Mouse (Mus musculus): ENCODE measurements at regions not wholly inside any gene's neighbourhood (a gene's known extent, or its start where the extent isn't known, plus 50 kb on each side); places are given as distances from the start of the nearest gene placed in this dataset.

DNA sequence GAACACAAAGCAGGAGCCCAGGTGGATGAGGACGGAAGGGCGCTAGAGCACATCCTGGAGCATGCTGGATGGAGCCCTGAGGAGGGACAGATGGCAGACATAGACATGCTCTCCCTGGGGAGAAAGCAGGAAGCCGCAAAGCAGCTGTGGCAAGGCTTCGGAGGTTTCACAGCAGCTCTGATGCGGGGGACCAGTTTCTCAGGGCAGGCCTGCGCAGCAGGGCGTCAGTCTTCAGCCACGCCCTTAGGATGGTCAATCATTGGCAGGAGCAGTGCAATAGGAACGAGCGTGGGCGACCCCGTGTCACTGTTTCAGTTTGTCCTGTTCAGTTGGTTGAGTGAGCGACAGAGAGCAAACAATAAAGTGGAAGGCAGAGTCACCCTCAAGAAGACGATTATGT is 343.8 kb upstream of the Gm10131 start:
- DNase-seq (ENCODE audit: low spot score), result no peak

DNA sequence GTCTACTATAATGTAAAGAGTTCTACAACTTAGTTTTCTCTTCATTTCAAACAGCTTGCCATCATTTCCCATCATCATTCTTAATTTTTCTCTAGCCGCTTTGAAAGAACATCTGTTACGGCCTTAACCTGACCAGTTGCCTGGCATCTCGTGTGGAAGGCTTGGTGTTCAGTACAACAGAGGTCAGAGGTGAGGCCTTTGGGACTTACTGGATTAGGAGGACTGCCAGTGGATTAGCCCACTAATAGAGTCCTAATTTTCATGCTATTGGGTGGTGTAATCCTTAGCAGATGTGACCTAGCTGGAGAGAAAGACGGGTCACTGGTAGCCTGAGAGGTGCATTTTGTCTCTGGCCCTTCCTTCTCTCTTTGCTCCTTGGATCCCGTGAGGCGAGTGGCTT is 341.3 kb upstream of the Gm10131 start:
- no peak for DNase-seq (ENCODE audit: low spot score)

DNA sequence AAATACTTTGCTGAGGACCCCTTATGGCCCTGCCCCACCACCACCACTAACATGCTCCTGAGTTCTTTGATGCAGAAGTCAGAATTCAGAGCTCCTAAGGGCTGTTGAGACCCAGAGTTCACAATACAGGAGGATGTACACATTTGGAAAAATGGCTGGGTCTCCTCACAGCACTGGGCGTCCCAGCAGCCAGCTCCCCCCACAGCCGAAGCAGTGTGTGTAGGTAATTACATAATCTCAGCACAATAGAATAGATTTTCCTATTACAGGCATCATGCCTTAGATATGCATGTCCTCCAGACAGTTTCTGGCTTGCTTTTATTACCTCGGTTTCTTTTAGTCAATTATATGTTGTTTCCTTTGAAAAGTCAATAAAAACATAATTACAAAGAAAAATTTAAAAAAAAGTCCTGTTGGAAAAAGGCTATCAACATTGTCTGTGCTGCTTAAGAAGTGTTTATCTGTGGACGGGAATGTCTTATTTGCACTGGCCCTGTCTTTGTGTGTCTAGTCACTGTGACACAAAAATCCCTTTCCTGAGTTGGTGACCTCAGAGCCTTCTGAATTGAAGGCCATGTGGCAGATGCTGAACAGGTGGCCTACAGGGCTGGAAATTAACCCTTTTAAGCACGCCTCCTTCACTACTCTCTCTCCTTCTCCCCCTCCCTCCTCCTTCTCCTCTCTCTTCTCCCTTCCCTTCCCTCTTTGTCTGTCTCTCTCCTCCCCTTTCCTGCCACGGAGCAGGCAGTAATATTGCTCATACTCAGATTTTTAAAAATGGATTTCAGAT is 339.9 kb upstream of the Gm10131 start:
- DNase-seq (ENCODE audit: low spot score), result no peak

DNA sequence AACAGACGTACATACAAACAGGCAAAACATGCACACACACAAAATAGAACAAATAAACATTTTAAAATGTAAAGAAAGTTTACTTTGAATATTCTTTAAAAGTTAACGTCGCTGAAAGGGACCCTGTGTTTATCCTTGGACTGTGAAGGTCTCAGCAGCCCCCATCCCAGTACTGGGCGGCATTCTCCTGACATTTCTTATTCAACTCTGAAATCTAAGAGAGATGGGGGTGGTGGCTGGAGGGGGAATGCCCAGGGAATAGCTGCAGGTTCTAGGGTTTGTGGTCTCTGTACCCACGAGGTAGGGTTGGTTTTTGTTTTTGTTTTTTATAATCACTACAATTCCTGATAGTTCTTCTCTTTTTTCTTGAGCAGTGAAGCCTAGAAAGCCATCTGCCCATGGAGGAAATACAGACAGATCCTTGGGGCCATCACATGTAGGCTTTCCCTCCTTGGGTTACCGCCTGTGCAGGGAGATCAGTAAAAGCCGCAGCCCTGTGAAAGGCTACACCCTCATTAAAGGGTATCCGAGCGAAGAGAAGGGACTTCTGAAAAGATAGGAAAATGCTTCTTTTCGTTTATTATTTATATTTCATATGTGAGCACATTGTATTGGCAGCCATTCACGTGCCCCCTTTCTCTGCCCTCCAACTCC is 338.0 kb upstream of the Gm10131 start:
- no peak for DNase-seq (ENCODE audit: low spot score)

GRCm38 (mm10) chr8:34447880-34448830 is 336.6 kb upstream of the Gm10131 start:
- no peak for DNase-seq (ENCODE audit: low spot score)

GRCm38 (mm10) chr8:34442688-34443087 is 331.2 kb upstream of the Gm10131 start:
- no peak for DNase-seq (ENCODE audit: low spot score)

- DNase-seq (ENCODE audit: low spot score), result peak; percentile 30
These were observed 330.2 kb upstream of the Gm10131 start for GRCm38 (mm10) chr8:34441756-34442155.

- DNase-seq (ENCODE audit: low spot score), result no peak
These were observed 329.2 kb upstream of the Gm10131 start for GRCm38 (mm10) chr8:34440771-34441170.

DNA sequence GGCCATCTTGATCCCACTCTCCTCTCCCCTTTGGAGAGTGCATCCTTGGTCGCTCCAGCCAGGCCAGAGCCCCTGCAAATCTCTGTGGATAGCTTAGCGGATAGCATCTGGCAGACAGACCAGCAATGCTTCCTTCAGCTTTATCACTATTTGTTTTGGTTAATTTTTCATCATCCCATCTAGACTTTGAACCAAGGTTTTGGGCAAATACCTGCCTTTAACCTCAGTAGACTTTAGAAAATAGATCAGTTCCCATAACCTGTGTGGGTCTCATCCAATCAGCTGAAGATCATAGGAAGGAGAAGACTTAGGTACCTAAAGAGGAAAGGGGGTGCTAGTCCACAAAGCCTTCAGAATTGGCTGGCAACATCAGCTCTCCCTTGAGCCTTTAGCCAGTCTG is 327.2 kb upstream of the Gm10131 start:
- DNase-seq (ENCODE audit: low spot score), result no peak

DNA sequence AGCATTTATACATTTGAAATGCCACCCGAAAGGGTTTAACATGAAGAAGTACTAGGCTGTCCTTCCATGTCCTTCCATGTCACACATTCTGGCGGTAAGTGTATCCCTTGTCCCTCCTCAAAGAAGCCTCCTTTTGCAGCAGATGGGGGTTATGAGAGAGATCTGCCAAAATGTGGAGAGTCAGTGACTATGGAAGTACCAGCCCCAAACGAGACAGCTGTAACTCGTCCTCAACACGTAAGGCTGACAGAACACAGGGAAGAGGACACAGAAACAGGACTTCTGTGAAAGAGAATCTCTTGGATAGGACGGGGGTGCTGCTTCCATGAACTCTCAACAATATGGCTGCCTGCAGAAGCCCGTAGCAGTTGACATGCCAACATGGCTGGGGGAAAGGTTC is 320.4 kb upstream of the Gm10131 start:
- no peak for DNase-seq (ENCODE audit: low spot score)

DNA sequence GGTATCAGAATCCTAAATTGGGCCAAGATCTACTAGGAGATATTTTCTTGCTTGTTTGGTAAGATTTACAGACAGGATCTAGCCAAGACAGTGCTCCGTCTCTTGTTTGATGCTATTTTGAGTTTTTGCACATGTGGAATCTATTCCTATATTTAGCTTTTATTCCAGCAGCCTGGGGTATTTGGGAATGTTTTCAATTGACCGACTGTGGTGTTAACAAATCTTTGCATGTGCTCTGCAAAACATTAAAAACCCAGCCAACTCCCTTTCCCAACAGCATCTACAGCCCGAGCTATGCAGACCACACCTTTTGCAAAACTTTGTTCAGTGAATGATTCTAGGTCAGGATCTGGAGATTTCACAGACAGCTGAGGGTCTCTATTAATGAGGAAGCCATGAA is 317.7 kb upstream of the Gm10131 start:
- DNase-seq (ENCODE audit: low spot score), result no peak

- DNase-seq (ENCODE audit: low spot score), result no peak
These were observed 290.0 kb upstream of the Gm10131 start for GRCm38 (mm10) chr8:34401571-34401970.

DNA sequence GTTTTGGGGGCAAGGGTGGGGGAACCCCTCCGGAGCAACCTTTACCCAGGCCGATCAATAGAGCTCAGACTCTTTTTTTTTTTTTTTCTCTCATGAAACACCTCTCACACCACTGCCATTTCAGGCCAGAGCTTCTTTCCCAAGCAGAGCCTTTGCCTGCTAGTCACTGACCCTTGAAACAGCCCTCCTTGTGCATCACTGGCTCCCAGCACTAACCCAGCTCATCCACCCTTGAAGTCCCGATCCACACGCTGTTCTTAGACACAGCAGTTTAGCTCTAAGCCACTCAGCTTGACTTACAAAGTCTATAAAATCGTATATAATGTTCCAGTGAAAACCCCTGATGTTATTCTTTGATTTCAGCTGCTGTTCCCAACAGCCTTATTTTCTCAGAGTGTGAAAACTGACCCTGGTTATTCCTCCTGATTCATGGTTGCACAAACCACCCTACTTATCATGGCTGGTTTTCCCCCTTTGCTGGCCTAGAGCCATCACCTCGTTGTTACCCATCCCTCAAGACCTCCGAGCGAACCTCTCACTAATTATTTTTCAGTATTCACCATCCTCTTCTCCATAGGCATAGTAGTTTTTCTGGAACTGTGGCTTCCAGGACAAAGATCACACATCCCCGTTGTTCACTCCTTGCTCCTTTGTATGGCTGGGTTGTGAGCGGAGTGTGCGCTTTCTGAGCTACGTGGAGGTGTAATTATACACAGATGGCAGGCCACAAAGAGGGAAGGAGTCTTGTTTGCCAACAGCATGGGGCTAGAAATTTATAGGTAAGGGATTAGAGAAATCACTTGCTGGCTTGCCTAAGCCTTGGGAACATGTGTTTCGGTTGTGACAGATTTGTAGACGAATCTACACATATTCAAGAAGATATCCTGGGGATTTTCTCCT is 287.6 kb upstream of the Gm10131 start:
- DNase-seq (ENCODE audit: low spot score), result no peak

DNA sequence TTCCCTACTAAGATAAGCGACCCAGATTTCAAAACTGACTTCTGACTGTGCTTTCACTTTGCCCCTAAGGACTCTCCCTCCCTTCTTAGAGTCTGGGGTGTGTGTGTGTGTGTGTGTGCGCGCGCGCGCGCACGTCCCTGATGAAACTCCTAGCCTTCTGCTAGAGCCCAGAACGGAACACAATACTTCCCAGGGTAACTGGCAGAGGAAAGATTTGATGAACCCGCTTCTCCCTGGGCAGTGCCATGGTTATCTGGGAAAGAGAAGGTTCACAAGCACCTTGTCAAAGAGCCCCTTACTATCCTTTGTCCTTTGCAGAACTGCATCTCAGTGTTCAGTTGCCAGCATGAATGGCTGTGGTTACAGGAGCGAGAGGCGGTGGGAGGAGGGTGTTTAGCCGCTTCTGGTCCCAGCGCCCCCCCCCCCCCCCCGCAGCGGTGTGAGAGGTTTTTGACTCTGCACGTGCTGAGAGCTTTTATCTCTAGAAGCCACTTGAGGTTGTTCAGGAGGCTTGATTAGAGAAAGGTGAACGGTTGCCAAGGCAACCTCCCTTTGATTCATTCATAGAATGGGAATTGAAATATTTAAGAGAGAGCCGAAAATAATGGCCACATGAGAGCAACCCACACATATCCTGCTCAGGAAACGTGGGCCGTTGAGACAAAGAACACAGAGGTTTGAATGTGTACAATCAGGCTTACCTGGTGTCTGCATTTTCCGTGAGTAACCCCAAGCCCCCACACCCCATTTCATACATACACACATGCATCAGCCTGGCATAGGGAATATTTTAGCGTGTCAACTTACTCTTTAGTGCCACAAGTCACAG is 286.3 kb upstream of the Gm10131 start:
- no peak for DNase-seq (ENCODE audit: low spot score)

GRCm38 (mm10) chr8:34397225-34397582 is 285.7 kb upstream of the Gm10131 start:
- no peak for DNase-seq (ENCODE audit: low spot score)

GRCm38 (mm10) chr8:34392981-34393828 is 281.7 kb upstream of the Gm10131 start:
- DNase-seq (ENCODE audit: low spot score), result peak; percentile 39

- no peak for DNase-seq (ENCODE audit: low spot score)
These were observed 280.9 kb upstream of the Gm10131 start for GRCm38 (mm10) chr8:34392208-34392980.

DNA sequence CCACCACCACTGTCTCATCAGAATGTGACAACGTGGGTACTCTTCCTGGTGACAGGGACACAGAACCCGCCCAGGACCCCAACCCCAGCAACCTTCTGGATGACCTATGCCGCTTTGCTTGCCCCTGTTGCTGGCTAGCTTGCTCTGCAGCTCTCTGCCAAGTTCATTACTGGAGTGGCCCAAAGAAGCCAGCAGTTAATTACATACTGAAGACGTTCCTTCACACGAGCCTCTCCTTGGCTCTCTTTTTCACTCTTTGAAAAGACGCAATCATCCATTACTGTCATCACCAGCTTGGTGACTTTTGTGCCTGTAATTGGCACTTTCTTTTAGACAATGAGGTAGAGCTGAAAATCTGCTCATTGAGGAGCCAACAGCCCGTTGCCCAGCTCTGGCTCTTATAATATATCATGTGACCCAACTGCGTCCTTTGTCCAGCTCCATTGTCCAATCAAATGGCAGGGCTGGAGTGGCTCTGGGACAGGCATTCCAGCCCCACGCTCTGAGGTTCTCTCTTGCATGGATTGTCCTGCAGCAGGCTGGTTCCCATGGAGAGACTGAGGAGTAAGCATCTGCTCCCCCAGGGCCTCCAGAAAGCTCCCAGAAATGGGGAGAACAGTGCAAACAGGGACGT is 274.4 kb upstream of the Gm10131 start:
- no peak for DNase-seq (ENCODE audit: low spot score)
